Mouse (Mus musculus): Measurements from ENCODE around the gene Islr2. TPM values are rescaled to one million over a fixed set of nuclear protein-coding genes. Genes with fewer than 3 reads are reported as not detected.

Islr2 gene
- polyA plus RNA-seq, 1 experiment from 2014 or later, result 83.3 TPM

DNA sequence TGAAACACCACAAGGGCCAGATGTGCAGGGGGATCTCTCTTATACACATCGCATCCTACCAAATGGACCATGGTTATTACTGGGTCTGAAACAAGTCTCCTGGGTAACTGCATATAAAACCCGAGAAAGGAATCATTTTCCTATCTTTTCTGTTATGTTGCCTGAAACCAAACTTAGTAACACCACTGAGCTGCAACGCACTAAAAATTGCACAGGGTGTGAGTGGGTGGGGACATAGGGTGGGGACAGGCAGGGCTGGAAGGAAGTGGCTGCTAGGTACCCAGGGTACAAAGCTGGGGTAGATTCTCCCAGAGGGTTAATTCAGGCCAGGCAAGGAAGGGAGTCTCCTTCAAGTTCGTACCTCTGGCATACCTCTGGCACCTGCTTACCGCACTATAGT is 38.6 kb upstream of the Islr2 start:
- peaks cover 24% of the 10 kb centered on the region for H3K4me1 ChIP-seq
- no peak overlapping the region for H3K4me2 ChIP-seq (replicated peaks)
- no peaks in the 10 kb centered on the region for H3K36me3 ChIP-seq
- ATAC-seq (replicated peaks), result no peak
- H3K9me3 ChIP-seq, result no peaks in the 10 kb centered on the region
- H3K27ac ChIP-seq (replicated peaks), result peak overlapping the region; percentile 27; the same call in 1 of the 2 replicates
- H3K9ac ChIP-seq (replicated peaks), result no peak overlapping the region
- H3K27me3 ChIP-seq, result no peaks in the 10 kb centered on the region
- 93% methylated on average over 5 of the region's 5 CpGs for WGBS
- H3K4me3 ChIP-seq, result no peak overlapping the region

DNA sequence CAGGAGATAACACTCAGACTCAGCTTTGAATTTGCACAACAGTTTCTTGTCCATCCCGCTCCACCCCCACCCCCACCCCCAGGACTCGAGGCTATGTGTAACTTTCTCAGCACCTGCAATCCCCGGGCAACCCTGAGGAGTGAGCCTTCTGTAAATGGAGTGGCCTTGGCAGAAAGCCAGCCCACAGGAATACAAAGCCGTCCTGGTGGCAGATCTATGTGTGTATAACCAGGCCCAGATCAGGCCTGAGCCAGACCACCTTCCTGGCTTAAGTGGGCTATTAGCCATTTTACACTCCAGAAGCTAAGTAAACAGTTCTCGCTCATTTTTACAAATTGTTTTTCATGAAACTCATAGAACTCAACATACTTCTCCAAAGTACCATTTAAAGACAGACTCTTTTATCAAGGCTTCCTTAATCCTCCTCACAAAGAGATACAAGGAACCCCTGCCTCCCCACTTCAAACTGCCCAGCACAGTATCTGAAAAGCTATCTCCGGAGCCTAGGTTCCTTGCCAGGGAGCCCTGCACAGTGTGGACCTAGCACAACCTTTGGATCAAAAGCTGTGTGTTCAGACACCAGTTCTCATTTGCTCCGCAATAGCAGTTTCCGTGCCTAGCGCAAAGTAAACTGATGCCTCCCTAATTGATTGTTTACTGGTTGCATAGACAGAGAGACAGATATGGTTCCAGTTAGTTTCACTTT is 37.8 kb upstream of the Islr2 start:
- peaks cover 16% of the 10 kb centered on the region for H3K4me1 ChIP-seq
- H3K9me3 ChIP-seq, result no peaks in the 10 kb centered on the region
- H3K4me3 ChIP-seq, result no peak overlapping the region
- no peaks in the 10 kb centered on the region for H3K27me3 ChIP-seq
- 28% methylated on average over 9 of the region's 9 CpGs for WGBS
- ATAC-seq (replicated peaks), result peak; percentile 57; the same call in 1 of the 2 replicates
- H3K9ac ChIP-seq (replicated peaks), result no peak overlapping the region
- H3K27ac ChIP-seq (replicated peaks), result peak overlapping the region; percentile 27
- no peak overlapping the region for H3K4me2 ChIP-seq (replicated peaks)
- H3K36me3 ChIP-seq, result no peaks in the 10 kb centered on the region

GRCm38 (mm10) chr9:58234502-58235015 is 30.4 kb upstream of the Islr2 start:
- ATAC-seq (replicated peaks), result no peak
- H3K27ac ChIP-seq (replicated peaks), result no peak overlapping the region
- WGBS, result 97% methylated on average over 28 of the region's 28 CpGs

DNA sequence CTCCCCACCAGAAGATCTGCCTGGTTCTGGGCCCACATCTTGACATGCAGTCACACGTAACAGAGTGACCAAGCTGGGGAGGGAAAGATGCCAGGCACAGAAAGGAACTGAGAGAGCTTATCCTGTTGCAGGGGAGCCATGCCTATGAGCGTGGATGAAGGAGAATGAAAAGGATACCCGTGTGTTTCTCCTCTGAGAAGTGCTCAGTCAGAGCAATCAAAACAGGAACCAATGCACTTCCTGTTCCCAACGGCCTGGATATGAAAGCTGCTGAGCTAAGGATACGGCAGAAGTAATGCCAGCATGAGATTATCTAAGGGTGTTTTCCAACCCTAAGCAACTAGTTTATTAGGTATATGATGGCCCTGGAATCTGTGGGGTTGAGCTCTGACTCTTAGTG is 28.3 kb upstream of the Islr2 start:
- H3K27me3 ChIP-seq, result no peaks in the 10 kb centered on the region
- no peak overlapping the region for H3K4me3 ChIP-seq
- H3K4me1 ChIP-seq, result no peaks in the 10 kb centered on the region
- H3K9me3 ChIP-seq, result no peaks in the 10 kb centered on the region
- H3K4me2 ChIP-seq (replicated peaks), result no peak overlapping the region
- no peak for ATAC-seq (replicated peaks)
- 87% methylated on average over 5 of the region's 5 CpGs for WGBS
- H3K36me3 ChIP-seq, result peaks cover 23% of the 10 kb centered on the region
- H3K9ac ChIP-seq (replicated peaks), result no peak overlapping the region
- H3K27ac ChIP-seq (replicated peaks), result no peak overlapping the region

More at GRCm38 (mm10) chr9:58234502-58235015, 30.4 kb upstream of the Islr2 start:
- Histone ChIP-seq H3K9me3 (no peaks in the 10 kb centered on the region), H3K4me2 (replicated peaks) (no peak overlapping the region), H3K9ac (replicated peaks) (no peak overlapping the region), H3K4me3 (no peak overlapping the region), H3K4me1 (no peaks in the 10 kb centered on the region), H3K36me3 (peaks cover 11% of the 10 kb centered on the region; the same call in 1 of the 2 replicates), H3K27me3 (no peaks in the 10 kb centered on the region)

DNA sequence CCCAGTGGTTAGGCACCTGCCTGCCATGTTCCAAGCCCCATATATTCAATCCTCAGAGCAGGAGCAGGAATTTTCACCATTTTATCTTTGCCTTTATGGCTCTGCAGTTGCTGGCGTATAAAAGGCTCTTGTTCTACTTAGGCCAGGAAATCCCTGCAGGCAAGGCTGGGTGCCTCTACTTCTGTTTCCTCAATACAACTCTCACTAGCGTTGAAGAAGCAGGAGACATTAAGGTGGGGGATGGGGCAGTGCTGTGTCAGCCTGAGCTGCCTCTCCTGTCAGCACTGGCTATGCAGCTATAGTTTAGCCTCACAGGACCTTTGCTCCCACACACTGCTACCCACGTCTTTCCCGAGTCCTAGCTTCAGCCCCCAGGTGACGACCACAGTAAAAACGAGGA is 27.6 kb upstream of the Islr2 start:
- Histone ChIP-seq H3K27me3 (no peaks in the 10 kb centered on the region), H3K9ac (replicated peaks) (no peak overlapping the region), H3K4me2 (replicated peaks) (no peak overlapping the region), H3K9me3 (no peaks in the 10 kb centered on the region), H3K27ac (replicated peaks) (no peak overlapping the region), H3K4me3 (no peak overlapping the region), H3K4me1 (no peaks in the 10 kb centered on the region), H3K36me3 (peaks cover 23% of the 10 kb centered on the region)
- WGBS, result 86% methylated on average over 6 of the region's 6 CpGs
- ATAC-seq (replicated peaks), result no peak

GRCm38 (mm10) chr9:58228777-58229466 is 24.8 kb upstream of the Islr2 start:
- H3K36me3 ChIP-seq, result peaks cover 18% of the 10 kb centered on the region
- H3K27ac ChIP-seq (replicated peaks), result no peak overlapping the region
- ATAC-seq (replicated peaks), result no peak
- H3K4me3 ChIP-seq, result no peak overlapping the region
- H3K9ac ChIP-seq (replicated peaks), result no peak overlapping the region
- no peaks in the 10 kb centered on the region for H3K9me3 ChIP-seq
- H3K27me3 ChIP-seq, result no peaks in the 10 kb centered on the region
- 97% methylated on average over 9 of the region's 9 CpGs for WGBS
- H3K4me2 ChIP-seq (replicated peaks), result no peak overlapping the region
- H3K4me1 ChIP-seq, result no peaks in the 10 kb centered on the region

DNA sequence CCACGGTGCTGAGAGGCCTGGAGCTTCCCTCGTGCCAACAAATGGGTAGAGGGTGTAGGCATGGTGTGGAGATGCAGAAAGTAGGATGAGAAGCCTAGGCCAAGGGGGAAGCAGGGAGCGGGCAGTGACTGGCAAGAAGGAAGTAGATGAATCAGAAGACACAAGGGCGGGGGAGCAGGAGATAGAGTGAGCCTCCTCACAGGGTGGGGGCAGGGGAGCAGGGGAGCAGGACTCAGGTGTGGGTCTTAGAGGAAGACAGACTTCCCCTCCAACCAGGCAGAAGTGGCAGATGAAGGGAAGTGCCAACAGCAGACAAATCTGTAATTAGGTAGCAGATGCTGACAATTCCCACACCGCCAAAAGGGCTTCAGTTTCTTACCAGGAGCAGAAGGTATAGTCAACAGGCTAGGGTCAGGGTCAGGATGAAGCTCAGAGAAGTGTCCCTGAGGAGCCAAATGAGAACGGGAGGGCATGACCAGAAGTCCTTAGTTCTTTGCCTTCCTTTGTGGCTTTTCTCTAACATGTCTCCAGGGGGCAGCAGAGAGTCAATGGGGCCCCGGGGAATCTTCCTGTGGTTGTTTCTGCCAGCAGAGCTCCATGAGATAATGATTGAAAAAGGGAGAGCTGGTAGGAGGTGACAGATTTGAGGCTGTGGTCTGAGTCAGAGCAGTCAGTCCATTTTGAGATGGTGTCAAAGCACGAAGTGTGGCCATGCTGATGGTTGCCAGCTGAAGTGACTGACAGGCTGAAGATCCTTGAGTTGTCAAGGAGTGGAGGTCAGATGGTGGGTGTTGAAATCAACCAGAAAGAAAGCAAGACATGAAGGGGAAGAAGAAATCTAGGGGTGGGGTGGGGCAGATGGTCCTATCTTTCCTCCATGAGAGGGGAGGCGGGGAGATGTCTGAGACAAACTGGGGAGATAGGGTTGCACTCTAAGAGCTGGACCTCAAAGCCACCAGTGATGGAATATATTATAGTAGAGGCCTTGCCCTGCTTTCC is 22.1 kb upstream of the Islr2 start:
- H3K9me3 ChIP-seq, result no peaks in the 10 kb centered on the region
- no peak for ATAC-seq (replicated peaks)
- H3K27me3 ChIP-seq, result no peaks in the 10 kb centered on the region
- H3K27ac ChIP-seq (replicated peaks), result no peak overlapping the region
- H3K36me3 ChIP-seq, result peaks cover 15% of the 10 kb centered on the region
- no peaks in the 10 kb centered on the region for H3K4me1 ChIP-seq
- WGBS, result 70% methylated on average over 9 of the region's 9 CpGs
- H3K9ac ChIP-seq (replicated peaks), result no peak overlapping the region
- no peak overlapping the region for H3K4me2 ChIP-seq (replicated peaks)
- no peak overlapping the region for H3K4me3 ChIP-seq

DNA sequence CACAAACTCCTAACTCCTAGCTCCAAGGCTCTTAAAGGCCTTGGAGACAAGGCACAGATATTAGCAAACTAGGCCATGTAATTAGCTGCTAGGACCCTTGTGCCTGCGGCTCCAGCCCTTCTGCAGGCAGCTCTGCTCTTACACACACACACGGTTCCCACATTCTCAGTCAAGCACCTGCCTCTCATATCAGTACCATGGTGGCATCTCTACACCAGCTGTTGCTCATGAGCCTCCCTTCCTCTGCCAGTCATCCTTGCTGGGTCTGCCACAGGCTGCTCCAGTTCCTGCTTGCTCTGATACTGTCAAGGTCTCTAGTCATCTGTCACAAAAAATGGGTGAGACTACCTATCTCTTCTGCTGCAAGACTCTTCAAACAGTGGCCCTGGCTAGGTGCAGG is 20.2 kb upstream of the Islr2 start:
- no peak for ATAC-seq (replicated peaks)
- H3K9me3 ChIP-seq, result no peaks in the 10 kb centered on the region
- H3K4me3 ChIP-seq, result no peak overlapping the region
- no peak overlapping the region for H3K4me2 ChIP-seq (replicated peaks)
- H3K9ac ChIP-seq (replicated peaks), result no peak overlapping the region
- peaks cover 9% of the 10 kb centered on the region for H3K36me3 ChIP-seq
- H3K27me3 ChIP-seq, result no peaks in the 10 kb centered on the region
- H3K27ac ChIP-seq (replicated peaks), result no peak overlapping the region
- H3K4me1 ChIP-seq, result no peaks in the 10 kb centered on the region
- 92% methylated on average over 2 of the region's 2 CpGs for WGBS

GRCm38 (mm10) chr9:58220218-58220903 is 16.2 kb upstream of the Islr2 start:
- 0 out of 2 replicates have a peak, but pooled peaks cover 11% of the 10 kb centered on the region for H3K4me1 ChIP-seq
- no peak overlapping the region for H3K4me2 ChIP-seq (replicated peaks)
- H3K9me3 ChIP-seq, result no peaks in the 10 kb centered on the region
- H3K4me3 ChIP-seq, result no peak overlapping the region
- no peaks in the 10 kb centered on the region for H3K36me3 ChIP-seq
- no peak overlapping the region for H3K9ac ChIP-seq (replicated peaks)
- no peak for ATAC-seq (replicated peaks)
- 70% methylated on average over 24 of the region's 24 CpGs for WGBS
- no peak overlapping the region for H3K27ac ChIP-seq (replicated peaks)
- H3K27me3 ChIP-seq, result no peaks in the 10 kb centered on the region

DNA sequence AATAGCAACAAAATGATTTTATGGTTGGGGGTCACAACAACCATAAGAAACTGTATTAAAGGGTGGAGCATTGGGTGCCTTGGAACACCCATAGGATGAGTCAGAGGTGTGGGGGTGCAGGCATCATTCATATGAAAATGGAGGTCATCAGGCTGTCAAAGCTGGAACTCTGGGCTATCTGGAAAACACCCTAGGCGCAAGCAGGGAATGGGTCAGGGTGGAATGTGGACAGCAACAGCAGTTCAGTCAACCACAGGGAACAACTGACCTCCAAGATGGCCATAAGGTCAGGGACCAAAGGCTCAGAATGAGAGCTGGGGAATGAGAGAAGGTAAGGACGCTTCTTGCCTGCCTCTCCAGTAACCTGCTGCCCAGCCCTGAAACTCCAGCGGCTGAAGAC is 14.4 kb upstream of the Islr2 start:
- H3K27me3 ChIP-seq, result no peaks in the 10 kb centered on the region
- no peaks in the 10 kb centered on the region for H3K9me3 ChIP-seq
- H3K36me3 ChIP-seq, result no peaks in the 10 kb centered on the region
- ATAC-seq (replicated peaks), result no peak
- no peak overlapping the region for H3K4me2 ChIP-seq (replicated peaks)
- WGBS, result 82% methylated on average over 3 of the region's 3 CpGs
- no peak overlapping the region for H3K27ac ChIP-seq (replicated peaks)
- H3K4me3 ChIP-seq, result no peak overlapping the region
- 0 out of 2 replicates have a peak, but pooled peaks cover 11% of the 10 kb centered on the region for H3K4me1 ChIP-seq
- H3K9ac ChIP-seq (replicated peaks), result no peak overlapping the region

GRCm38 (mm10) chr9:58216402-58216801 is 12.3 kb upstream of the Islr2 start:
- H3K4me3 ChIP-seq, result no peak overlapping the region
- H3K4me2 ChIP-seq (replicated peaks), result no peak overlapping the region
- 0 out of 2 replicates have a peak, but pooled peaks cover 11% of the 10 kb centered on the region for H3K4me1 ChIP-seq
- no peaks in the 10 kb centered on the region for H3K9me3 ChIP-seq
- H3K27me3 ChIP-seq, result no peaks in the 10 kb centered on the region
- no peak overlapping the region for H3K27ac ChIP-seq (replicated peaks)
- WGBS, result 24% methylated on average over 6 of the region's 6 CpGs
- ATAC-seq (replicated peaks), result peak; percentile 68; the same call in 1 of the 2 replicates
- H3K9ac ChIP-seq (replicated peaks), result no peak overlapping the region
- H3K36me3 ChIP-seq, result no peaks in the 10 kb centered on the region
